Mouse (Mus musculus) left cerebral cortex, postnatal 10 days (tissue): ENCODE data around the gene Scai. TPM values are rescaled to one million over a fixed set of nuclear protein-coding genes. Genes with fewer than 3 reads are reported as not detected.

Experiments used
- DNase-seq, 2 experiments: peaks; one replicate each; pipeline ENCODE4 v3.0.0; 2021 to 2022; ENCODE audit warnings: low spot score in 2 of 2, mixed read lengths in 1 of 2; ENCODE audit errors: extremely low spot score in 1 of 2
- intact Hi-C: fragments of 180-260 bp; cut with DNase I; formaldehyde crosslinking; loops from one replicate; pipeline ENCODE4 v1.15.1; 2025
- total RNA-seq, 2 experiments: library from RNA; stranded (reverse); gene quantifications; 2 replicates each; pipeline ENCODE4 v1.2.3; 2021

Scai gene
- total RNA-seq, 2 experiments from 2014 or later = 78.7 to 88.5 TPM

GRCm38 (mm10) chr2:39040215-39040614 lies 150.3 kb downstream of the Scai start:
- intact Hi-C loops = loop anchor here (5.0 kb wide), 1 partner anchor 52 kb away; no protein-coding TSS in a partner anchor
- DNase-seq = no peak

- DNase-seq = no peak
Measured at GRCm38 (mm10) chr2:39031611-39032010, 158.9 kb downstream of the Scai start.

GRCm38 (mm10) chr2:39020004-39020403 lies 170.5 kb downstream of the Scai start:
- intact Hi-C loops = no loop called here
- DNase-seq = no peak

More at GRCm38 (mm10) chr2:39031611-39032010, 158.9 kb downstream of the Scai start:
- intact Hi-C loops = no loop called here

GRCm38 (mm10) chr2:39016581-39016980 lies 174.0 kb downstream of the Scai start:
- no peak for DNase-seq
- intact Hi-C loops = no loop called here

Other genes starting within 250 kb of the Scai start
- gene Wdr38, start 193.3 kb downstream of the Scai start, total RNA-seq = under 1 TPM; 0.32 to 0.55 TPM
- 100 to 1,000 TPM in 1 of 2 experiments, 10 to 100 TPM in 1; 93.1 to 103 TPM for gene Arpc5l, start 185.4 kb downstream of the Scai start, total RNA-seq
- 100 to 1,000 TPM; 326 to 336 TPM for gene Rpl35, start 185.1 kb downstream of the Scai start, total RNA-seq
- gene Golga1, start 125.2 kb downstream of the Scai start, total RNA-seq = 10 to 100 TPM; 26.4 to 28.2 TPM
- gene Ppp6c, start 35.7 kb upstream of the Scai start, total RNA-seq = 10 to 100 TPM; 64.6 to 66.5 TPM